Mouse (Mus musculus): ENCODE results near the gene Amt.

Amt gene

DNA sequence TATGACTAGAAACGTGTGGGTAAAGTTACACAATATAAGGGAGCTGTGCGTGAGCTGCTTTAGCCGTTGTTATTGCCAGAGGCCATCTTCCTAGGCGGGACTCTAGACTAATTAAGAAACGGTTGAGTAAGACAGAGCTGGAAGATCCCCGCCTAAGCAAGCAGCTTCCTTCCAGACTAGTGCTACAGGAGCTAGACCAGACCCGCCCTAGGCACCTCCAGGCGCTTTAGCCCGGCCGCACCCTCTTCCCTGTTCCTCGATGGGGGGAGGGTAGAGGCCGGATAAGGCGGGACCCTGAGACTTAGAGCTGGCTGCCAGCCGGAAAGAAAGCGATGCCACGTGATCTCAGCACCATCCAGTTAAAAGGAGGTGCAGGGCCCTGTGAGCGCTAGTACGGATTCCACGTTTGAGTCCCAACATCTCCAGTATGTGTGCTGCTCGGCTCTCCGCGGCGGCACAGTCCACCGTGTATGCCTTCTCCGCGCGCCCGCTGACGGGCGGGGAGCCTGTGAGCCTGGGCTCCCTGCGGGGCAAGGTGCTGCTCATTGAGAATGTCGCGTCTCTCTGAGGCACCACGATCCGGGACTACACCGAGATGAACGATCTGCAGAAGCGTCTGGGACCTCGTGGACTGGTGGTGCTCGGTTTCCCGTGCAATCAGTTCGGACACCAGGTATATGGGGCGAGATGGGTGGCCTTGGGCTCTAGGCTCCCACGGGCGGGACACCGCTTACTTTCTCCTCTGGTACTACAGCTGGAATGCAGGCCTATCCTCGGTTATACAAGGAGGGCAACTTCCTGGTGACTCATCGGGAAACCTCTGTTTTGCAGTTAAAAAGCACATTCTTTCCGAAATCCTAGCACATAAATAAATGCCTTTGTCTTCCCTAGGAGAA lies 42.5 kb downstream of the Amt start, which contains the start of gene Gpx1:
Gene Gpx1 (plus strand): TSS at position 18 of the 896 bp plus-strand sequence.
- peak; percentile 79 for DNase-seq (ENCODE audit: low read depth, low spot score)

DNA sequence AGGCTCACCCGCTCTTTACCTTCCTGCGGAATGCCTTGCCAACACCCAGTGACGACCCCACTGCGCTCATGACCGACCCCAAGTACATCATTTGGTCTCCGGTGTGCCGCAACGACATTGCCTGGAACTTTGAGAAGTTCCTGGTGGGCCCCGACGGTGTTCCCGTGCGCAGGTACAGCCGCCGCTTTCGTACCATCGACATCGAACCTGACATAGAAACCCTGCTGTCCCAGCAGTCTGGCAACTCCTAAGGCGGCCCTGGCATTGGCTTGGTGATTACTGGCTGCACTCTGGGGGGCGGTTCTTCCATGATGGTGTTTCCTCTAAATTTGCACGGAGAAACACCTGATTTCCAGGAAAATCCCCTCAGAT lies 43.2 kb downstream of the Amt start:
- DNase-seq (ENCODE audit: low read depth, low spot score) = no peak

DNA sequence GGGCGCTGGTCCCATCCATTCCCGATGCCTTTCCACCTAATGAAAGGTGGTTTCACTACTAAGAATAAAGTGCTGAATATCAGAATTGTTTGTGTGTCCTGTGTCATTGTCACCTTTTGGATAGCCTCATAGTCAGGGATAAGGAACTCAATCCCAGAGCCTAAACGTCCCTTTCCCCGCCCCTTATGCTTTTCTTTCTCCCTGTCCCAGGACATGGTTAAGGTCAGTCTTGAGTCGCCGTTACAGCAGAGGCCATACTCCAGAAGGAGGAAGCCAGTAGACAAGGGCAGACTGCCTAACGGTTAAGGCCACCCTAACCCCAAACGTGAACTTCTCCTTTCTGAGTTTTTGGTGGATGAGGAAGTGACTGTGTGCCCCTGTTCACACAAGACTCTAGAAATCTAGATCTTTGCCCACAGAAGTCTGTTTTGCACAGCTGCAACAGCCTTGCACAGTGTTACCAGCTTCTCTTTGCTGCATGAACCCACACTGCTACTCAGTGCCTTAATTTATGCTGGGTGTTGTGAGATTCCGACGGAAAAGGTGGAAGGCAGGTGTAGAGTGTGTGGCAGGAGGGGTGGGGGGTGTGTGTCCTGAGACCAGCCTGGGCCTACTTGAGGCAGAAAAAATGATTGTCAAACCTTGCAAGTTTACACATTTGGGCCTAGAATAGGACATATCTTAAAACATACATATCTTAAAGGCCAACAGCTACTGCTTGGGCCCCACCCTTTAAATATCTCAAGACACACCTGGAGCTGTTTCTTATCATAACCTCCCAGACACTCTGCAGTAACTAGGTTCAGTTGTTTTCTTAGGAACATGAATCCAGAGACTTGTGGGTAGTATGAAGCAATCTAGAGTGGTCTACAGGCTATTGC lies 43.8 kb downstream of the Amt start:
- DNase-seq (ENCODE audit: low read depth, low spot score) = no peak

- DNase-seq (ENCODE audit: low read depth, low spot score) = no peak
Observed at GRCm38 (mm10) chr9:108341139-108341475, 44.5 kb downstream of the Amt start.

GRCm38 (mm10) chr9:108341801-108342200 lies 45.1 kb downstream of the Amt start:
- no peak for DNase-seq (ENCODE audit: low read depth, low spot score)

DNA sequence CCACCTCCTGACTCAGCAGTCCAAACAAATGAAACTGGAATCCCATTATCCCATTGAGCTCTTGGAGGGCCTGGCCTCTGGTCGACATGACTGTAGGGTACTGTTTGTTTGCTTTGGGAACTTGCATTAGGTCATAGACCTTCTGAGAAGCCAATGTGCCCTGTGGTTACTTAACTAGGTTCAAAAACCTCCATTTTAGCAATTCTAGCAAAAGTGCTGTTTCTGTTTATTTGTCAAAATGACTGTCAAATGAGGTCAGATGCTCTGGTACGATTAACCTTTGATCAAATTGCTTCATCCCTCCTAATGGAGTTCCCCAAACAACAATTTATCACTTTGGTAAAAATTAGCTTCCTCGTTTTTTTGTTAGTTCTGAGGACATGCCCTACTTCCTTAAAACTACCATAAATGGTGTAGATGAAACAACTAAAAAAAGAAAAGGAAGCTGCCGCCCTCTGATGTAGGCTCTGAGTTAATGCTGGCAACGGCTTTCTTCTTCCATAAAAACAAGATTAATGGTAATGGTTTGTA lies 45.7 kb downstream of the Amt start:
- no peak for DNase-seq (ENCODE audit: low read depth, low spot score)

- no peak for DNase-seq (ENCODE audit: low read depth, low spot score)
Observed at GRCm38 (mm10) chr9:108343331-108343730, 46.7 kb downstream of the Amt start.

- DNase-seq (ENCODE audit: low read depth, low spot score) = no peak
Observed at GRCm38 (mm10) chr9:108343835-108344234, 47.2 kb downstream of the Amt start.

DNA sequence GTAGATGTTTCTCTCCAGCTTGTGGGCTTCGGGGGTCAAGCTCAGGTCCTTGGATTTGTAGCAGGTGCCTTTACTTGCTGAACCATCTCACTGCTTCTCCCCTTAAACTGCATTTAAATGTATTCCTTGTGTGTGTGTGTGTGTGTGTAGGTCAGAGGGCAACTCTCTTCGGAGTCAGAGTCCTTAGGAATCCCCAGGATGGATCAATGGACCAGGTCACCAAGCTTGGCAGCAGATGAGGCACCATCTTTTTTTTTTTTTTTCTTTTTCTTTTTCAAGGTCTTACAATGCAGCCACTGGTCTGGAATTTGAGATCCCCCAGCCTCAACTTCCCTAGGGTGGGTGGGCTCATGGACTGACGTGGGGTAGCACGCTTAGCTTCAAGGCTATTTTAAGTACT lies 47.8 kb downstream of the Amt start:
- no peak for DNase-seq (ENCODE audit: low read depth, low spot score)

DNA sequence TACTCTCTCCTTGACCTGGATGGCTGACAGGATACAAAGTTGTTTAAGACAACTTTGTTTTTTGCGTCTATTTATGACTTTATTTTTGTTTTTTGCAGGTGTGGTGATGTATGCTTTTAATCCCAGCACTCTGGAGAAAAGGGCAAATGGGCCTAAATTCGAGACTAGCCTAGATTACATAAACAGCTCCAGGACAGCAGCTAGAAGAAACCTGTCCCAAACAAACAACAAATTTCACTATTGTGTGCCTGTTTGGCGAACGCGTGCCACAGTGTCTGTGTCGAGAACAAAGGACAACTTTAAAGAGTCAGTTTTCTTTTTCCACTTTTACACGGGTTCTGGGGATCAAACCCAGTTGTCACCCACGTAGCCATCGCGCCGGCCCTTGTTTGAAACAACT lies 50.4 kb downstream of the Amt start:
- no peak for DNase-seq (ENCODE audit: low read depth, low spot score)

GRCm38 (mm10) chr9:108347540-108348289 lies 51.1 kb downstream of the Amt start, which contains the start of gene Usp4:
Gene Usp4 (plus strand): TSS chr9:108347853.
- peak; percentile 86 for DNase-seq (ENCODE audit: low read depth, low spot score)

DNA sequence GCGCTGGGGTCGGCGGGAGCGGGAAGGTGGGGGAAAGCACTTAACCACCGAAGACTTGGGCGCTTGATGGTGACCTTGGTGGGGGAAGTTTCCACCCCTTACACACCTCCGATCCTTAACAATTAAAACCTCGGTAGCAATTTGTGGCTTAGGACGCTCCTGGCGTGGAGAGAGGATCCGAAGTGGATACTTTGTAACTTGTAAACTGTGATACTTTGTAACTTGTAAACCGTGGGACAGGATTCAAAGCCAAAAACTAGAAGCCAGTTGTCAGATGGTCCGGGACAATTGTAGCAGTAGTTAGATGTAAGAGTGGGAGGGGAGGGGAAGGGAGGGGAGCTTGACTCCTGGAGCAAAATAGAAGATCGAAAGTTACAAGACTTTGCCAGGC lies 51.6 kb downstream of the Amt start:
- no peak for DNase-seq (ENCODE audit: low read depth, low spot score)

DNA sequence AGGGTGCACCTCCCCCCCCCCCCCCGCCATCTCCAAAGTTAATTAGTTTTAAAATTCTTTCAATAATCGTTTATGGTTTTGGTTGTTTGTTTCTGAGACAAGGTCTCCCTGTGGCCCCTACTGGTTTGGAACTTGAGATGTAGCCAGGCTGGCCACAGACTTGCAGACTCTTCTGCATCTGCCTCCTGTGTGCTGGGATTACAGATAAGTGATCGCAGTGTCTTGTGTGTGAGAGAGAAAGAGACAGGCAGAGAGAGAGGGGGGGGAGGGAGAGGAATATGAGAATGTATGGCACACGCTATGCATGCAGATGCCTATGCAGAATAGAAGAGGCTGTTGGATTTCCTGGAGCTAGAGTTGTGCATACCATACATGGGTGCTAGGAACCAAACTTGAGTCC lies 53.1 kb downstream of the Amt start:
- DNase-seq (ENCODE audit: low read depth, low spot score) = no peak

Measured in retina, postnatal 7 days (tissue).